Mouse (Mus musculus): Measurements from ENCODE around the gene Cyp3a41b.
"Not testable (repeated sequence)": the region's sequence is repeated elsewhere in the genome, so short reads cannot be mapped to it uniquely, and the experiment has no call there.

- TF ChIP-seq CTCF, EP300 (IDR thresholded peaks at IDR 0.05; ENCODE audit: low read depth): not testable (repeated sequence)
Measured at GRCm38 (mm10) chr5:145575660-145576059, 8.9 kb downstream of the Cyp3a41b start.

All from liver, embryonic 14.5 days (tissue).